Mouse (Mus musculus) urinary bladder, postnatal 4 days (tissue): ENCODE measurements around the gene Lin52.

Experiments
- DNase-seq, 2 experiments: peaks; one replicate each; pipeline ENCODE4 v3.0.0; 2021 to 2022; ENCODE audit warnings: low spot score in 2 of 2

Gene Lin52

DNA sequence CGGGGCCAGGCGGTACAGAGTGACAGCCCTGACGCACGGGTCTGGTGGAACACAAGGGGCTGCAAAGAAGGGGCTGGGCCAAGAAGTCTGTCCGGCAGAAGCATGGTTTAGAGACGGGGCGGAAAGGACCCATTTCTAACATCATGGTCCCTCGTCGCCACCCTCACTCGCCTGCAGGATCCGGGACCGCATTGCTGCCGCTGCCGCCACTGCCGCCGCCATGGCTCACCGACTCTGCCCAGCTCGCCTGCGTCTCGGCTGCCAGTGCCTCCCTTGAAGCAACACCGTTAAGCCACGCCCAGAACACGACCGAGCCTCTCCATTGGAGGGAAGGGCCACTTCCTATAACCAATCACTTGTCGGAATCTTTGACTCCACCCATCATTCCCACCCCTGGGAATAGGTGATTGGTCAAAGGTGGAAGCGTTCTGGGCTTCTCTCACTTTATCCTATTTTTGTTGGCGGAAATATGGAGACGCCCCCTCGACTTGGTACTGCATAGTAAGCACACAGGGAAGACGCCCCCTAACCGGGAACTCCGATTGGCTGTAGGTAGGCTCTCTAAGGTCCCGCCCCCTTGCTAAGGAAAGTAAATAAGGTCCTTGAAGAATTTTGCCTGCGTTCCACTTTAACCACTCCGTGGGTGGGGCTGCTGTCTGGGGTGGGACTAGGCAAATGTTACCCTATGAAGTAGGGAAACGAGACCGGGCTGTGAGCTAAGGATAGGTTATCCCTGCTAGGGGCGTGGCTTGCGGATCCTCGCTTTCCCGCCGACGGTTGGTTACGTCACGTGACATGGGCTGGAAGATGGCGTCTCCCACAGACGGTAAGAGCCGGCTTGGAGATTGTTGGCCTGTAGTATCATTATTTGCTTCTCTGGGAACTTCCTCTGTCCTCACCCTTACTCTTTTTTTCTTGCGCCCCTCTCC, at the start of gene Lin52, which contains the start of gene Aldh6a1:
Lin52 (plus strand) TSS at position 705 of the 929 bp plus-strand sequence.
Aldh6a1 (minus strand) TSS at position 287 of the 929 bp plus-strand sequence.
- DNase-seq: peak; percentile 93 to 95

DNA sequence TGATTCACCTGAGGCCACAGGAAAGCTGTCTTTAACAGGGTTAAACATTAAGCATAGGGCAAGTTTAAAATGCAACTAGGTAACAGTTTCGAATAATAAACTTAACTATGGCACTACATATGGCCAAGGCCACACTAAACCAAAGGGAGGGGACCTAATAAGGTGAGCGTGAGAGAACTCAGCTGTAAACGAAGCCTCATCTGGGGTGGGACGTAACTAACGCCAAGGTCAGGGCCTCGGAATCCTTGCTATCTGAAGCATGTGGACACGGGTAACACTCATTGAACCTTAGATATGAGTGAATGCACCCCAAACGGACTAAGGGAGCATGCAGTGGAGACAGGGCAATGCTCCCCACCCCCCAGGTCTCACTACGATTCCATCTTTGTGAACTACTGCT, 48.3 kb upstream of the Lin52 start:
- no peak for DNase-seq

DNA sequence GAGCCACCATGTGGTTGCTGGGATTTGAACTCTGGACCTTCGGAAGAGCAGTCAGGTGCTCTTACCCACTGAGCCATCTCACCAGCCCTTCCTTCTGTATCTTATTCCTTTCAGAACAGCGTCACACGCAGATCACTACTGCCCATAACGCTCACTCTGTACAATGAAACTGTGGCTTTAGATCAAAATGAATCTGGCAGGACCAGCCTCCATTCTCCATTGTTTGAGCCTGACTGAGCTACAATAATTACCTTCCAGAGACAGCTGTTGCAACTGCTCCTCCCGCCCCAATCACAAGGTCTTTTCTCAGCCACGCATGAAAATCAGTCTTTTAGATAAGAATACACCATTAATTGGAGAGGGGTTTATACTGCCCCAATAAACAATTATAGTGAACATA, 46.7 kb upstream of the Lin52 start:
- DNase-seq: no peak

DNA sequence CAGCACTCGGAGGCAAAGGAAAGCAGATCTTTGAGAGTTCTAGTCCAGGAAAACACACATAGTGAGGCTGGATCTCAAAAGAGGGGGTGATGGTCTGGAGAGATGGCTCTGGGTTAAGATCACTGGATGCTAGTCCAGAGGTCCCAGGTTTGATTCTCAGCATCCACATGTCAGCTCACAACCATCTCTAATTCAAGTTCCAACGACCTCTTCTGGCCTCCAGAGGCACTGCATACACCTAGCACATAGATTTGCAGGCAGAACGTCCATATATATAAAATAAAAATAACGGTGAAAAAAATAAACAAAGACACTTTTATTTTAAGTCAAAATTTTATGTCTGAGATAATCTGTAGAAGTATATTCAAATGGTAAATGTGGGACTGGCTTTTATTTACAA, 44.0 kb upstream of the Lin52 start:
- DNase-seq: no peak

DNA sequence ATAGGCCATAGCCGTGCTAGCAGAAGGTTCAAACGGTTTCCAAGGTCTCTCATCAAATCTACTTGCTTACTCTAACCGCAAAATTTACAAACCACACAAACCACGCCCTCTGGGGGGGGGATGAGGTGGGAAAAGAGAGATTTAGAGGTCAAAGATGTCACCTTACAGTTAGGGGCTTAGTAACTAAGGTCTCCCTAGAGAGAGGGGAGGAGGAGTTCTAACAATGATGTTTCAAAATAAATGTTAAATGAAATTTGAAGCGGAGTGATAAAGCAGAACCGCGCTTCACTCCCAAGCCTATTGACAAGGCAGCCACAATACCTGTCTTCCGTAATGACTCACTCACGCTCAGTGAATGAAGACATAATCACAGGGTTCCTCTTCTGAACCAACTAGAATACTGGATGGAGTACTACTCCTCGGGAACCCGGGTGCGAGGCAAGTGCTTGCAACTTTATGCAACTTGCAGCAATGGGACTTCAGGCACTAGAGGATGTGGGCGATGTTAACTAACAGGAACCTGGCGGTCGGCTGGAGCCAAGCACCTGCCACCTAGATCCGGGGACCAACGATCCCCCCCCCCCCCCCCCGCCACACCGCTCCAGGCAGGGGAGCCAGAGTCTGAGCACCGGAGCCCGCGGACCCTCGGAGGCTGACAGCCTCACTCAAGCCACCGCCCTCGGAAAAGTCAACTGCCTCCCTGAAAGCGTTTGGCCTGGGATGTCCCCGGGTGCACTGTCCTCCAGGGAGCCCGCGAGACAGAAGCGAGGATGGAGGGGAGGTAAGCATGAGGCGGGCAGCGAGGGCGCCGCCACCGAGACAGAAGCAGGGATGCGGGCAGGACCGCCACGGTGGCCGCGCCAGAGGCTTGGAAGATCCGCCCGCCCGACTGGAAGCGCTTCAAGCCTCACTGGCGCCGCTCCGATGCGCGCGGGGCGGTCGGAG, 43.1 kb upstream of the Lin52 start:
- no peak for DNase-seq

DNA sequence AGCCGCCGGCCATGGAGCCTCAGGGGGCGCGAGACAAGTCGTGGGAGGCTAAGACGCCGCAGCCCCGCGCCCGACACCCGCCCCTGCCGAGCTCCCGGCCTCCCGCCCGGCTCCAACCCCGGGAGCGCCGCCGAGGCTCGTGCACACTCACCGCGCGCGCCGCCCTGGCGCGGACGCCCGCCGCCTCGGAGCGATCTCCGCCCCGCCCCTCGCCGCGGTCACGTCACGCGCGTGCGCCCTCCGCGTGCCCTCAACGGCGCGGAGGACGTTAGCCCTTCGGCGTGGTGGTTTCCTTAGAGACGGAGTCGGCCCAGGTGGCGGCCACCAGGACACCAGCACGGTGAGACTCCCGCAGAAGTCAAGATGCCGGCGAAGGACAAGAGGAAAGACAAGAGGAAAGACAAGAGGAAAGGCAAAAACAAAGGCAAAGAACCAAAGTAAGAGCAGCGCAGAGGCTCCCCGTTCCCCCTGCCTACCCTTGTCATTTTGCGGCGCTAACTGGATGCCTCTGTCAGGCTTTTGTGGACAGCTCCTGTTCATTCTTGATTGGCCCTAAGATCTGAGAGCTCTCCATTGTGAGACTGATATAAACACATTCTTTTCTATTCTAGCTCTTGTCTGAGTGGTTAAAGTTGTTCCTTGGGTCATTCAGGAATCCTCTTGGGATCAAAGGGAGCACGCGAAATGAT, 42.3 kb upstream of the Lin52 start, which contains the start of the genes Entpd5 and Bbof1:
Entpd5 (minus strand) TSS at position 211 of the 689 bp plus-strand sequence.
Bbof1 (plus strand) TSS at position 253 of the 689 bp plus-strand sequence.
- peak; percentile 85 to 89 for DNase-seq

DNA sequence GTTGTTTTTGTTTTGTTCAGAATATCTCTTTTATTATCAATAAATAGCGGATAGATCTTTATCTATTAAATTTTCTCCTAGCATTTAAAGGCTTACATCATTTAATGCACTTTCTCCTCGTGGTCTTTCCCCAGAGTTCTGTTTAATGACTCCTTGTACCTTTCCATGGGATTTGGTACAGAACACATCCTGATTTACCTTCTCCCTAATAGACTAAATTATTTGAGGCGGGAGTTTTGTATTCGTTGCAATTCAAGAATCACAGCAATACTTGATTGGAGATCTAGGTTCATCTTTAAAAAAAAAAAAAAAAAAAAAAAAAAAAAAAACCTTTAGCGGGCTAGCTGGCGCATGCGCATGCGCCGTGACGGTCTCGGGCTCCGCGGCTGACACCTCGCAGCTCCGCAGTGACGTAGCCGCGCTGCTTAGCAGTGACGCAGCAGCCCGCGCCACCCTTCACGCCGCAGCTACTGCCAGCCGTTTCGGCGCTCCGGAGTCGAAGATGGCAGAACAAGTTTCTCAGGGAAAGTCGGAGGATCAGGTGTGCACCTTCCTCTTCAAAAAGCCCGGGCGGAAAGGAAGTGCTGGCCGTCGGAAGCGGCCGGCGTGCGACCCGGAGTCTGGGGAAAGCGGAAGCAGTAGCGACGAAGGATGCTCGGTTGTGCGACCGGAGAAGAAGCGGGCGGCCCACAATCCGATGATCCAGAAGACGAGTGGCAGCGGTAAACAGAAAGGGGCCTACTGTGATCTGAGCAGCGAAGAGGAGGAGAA, 34.2 kb upstream of the Lin52 start, which contains the start of gene Rnf113a2:
Rnf113a2 (plus strand) TSS at position 363 of the 771 bp plus-strand sequence.
- DNase-seq: peak; percentile 76 to 80

DNA sequence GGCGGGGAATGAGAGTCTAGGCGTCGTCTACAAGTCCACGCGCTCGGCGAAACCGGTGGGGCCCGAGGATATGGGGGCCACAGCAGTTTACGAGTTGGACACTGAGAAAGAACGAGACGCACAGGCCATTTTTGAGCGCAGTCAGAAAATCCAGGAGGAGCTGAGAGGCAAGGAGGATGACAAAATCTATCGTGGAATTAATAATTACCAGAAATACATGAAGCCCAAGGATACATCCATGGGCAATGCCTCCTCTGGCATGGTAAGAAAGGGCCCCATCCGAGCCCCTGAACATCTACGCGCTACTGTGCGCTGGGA, 33.7 kb upstream of the Lin52 start:
- no peak for DNase-seq

DNA sequence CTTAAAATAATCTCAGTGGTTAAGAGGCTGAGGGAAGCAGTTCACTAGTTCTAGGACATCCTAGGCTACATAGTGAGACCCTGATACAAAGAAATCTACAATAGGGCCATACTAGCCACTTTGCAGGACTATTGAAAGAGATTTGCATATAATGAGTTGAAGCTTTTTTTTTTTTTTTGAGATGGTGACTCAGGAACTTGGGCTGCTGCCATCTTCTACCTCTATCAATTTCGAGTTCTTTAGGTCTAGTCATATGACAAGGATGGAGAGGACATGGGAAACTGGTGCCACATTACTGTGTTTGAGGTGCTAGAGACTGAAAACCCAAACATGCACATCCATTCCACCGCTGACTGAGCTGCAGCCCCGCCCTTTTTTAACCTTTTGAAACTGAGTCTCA, 27.2 kb upstream of the Lin52 start:
- DNase-seq: no peak

DNA sequence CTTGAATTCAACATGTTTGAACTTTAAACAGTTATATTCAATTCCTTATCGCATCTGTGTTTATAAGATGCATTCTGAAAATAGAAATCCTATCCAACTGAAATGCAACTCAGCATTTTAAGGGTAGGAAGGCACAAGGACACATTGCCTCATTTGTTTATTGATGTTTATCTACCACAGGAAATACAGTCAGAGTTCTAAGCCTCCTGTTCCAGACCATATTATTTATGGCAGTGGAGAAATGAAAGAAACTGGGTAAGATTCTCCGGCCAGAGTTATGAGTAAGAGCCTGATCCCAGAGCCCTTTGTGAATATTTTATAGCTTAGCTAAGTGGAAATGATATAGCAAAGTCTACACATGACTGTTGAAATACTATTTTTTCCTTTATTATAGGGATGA, 21.4 kb upstream of the Lin52 start:
- DNase-seq: no peak

DNA sequence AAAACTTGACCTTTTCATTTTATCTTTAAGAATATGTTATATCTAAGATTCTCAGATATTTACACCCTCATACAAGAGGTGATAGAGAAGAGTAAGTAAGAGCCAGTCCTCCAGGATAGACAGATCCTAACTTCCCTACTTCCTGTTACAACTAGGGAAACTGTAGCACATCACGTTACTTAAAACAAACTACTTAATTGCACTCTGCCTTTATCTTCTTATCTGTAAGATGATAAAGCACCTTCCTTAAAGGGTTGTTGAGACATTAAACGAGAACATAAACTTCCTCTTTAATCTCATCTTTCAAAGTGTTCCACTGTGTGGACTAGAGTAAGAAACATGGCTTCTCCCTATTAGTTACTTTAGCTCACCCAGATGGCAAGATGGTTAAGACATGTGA, 12.5 kb upstream of the Lin52 start:
- no peak for DNase-seq

DNA sequence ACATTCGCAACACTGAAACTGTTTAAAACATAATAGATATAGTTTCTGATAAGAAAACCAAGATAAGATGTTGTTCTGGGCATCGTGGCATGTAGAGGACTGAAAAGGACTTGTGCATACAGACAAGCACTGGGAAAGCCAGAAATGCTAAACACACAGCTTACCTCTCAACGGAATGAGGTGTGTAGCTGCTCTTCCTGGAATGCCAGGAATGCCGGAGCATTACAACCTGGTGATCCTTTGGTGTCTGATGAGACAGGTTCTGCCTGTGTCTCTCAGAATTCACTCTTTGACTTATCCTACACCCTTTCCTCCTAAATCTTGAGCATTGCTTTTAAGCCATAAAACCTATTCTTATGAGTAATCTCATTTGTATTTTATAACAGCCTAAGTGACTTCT, 8.7 kb upstream of the Lin52 start:
- no peak for DNase-seq

DNA sequence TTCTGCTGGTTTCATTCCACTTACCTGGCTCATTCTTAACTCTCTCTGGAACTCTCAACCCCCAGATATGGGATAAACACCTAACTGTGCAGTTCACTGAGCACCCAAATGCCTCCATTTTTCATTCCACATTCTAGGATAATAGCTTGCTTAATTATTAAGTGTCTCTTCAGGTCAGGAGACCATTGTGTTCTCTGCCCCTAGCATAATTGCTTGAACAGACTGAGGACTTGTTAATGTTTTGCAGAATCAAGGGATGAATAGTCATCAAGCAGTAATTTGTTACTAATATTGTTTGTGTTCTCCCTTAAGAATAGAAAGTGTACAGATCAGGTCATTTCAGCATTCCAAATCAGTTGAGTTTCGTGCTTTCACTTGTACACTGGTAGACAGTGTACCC, 3.8 kb upstream of the Lin52 start:
- no peak for DNase-seq

DNA sequence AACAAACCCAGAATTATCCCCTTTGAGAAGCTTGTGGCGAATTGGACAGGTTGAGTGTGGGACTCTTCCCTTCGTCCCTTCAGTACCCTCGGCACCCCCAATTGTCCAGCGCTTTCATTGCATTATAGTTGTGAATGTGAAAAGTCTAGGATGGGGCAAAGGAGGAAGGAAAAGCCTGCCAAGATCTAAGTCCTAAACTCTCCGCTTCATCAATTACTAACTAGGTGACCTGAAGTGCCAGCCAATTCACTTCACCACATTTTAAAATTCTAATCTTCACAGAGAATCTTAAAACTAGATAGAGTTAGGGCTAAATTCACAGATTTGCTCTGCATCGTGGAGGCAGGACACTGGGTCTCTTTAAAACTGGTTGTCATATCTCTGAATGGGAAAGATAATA, 3.0 kb upstream of the Lin52 start:
- DNase-seq: no peak

DNA sequence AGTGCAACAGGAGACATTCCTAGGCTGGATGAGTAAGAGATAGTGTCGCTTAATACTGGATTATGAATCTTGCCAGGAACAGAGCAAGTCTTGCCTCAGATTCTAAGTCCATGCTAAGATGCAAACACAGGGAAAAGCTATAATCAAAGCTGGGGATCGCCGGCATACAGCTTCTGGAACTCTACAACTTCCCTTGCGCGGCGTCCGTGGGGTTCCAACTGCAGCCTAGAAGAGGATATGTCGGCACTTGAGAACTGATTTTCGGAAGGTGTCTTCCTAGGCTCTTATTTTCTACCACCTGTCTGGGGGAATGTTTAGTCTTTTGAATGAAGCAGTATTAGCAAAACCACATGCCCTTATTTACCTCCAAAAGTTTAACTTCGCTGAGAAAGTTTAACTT, 1.3 kb upstream of the Lin52 start:
- no peak for DNase-seq

DNA sequence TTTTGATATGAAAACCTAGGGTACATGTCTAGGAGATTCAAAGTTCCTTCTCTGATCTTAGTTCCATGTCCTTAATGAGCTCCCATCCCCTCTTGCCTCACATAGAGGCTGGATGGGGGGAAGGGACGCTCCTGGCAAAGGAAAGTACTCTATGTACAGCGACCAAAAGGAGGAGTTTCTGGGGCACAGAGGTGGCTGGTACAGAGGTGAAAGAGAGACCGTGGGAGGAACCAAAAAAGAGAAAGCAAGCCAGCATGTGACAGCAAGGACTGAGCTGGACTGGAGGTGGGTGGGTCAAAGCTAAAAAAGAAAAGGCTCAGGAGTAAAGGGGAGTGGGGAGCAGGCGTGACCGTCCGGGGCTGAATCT, 888 bp upstream of the Lin52 start:
- no peak for DNase-seq

DNA sequence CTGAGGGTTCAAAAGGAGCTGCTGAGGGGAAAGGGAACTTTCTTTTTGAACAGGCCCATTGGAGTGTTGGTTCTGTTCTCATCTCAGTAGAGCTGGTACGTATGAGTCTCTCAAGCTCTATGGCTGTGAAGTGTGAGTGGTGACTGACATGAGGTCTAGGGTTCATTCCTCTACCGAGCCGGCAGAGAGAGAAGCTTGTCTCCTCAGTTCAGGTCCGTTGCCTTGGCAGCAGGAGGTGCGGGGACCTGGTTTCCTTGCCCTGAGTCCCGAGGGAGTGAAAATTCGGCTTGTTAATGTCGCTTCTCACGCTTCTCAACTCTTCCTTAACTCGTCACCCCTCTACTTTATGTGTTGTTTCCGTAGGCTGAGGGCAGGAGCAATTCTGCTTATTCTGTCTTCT, 579 bp downstream of the Lin52 start:
- no peak for DNase-seq

DNA sequence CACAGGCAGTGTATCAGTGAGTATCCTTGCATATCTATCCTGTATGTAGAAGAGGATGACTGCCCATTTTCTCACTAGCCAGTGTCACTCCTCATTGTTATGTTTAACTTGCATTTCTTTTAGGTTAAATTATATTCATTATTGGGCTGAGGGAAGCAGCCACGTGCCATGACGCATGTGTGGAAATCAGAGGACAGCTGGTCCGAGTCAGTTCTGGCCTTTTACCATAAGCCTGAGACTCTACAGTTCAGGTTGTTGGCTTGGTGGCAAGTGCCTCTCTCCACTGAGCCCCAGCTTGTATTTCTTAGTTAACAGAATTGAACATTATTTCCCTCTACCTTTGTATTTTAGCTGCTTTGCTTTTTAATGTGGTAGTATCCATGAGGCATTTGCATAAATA, 5.7 kb downstream of the Lin52 start:
- DNase-seq: no peak

DNA sequence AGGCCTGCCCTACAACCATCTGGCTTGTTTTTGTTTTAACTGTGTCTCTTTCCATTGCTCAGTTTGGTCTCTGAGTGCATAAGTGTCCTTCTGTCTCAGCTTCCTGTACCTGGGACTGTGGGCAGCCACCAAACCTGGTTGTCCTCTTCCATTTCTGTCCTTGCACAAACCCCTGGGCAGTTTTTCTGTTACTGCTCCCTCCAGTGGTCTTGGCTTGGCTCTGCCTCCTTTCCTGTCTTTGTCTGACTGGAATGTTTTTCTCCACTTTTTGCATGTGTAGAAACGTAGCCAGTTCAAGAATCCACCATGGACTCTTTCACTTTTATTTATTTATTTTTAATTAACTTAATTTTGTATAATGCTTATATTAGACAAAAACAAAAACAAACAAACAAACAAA, 8.6 kb downstream of the Lin52 start:
- no peak for DNase-seq

DNA sequence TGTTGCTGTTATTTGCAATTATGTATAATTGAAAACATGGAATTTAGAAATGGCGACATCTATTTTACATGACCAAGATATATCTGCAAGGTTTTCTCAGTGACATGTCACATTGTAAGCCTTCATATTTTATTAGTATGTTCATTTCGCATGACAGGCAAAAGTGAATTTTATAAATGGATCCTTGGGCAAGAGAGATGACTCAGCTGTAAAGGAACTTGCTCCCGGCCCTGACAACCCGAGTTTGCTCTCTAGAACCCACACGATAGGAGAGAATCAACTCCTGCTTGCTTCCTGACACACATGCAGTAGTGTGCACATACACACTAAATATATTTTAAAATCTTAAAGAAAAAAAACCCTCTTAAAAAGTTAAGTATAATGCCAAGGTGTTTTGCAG, 10.2 kb downstream of the Lin52 start:
- DNase-seq: no peak

DNA sequence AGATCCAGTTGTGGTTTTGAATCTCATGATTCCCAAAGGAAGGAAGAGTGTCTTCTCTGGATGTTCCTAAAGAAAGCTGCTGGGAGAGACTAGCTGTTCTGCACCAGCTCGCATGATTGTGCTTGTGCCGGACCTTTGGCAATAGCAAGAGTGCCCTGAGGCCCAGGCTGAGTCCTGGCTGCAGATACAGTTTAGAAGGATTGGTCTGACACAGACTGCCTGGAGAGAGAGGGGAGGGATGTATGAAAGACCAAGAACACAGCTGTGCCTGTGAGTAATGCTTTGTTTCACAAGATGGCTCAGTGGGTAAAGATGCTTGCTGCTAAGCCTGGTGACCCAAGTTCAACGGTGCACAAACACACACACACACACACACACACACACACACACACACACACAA, 11.6 kb downstream of the Lin52 start:
- DNase-seq: no peak
